Mouse (Mus musculus) spleen, adult 2 months (tissue): Measurements from ENCODE around the gene Pik3cg.

Experiments used
- CTCF ChIP-seq: fragments of 200-500 bp; IDR thresholded peaks from 2 replicates; pipeline ENCODE4 v1.5.1; 2011; ENCODE audit warnings: mild to moderate bottlenecking, inconsistent platforms; ENCODE audit not compliant: insufficient read depth, insufficient read length, insufficient replicate concordance; ENCODE audit errors: extremely low read depth
- POLR2A ChIP-seq: fragments of 200-500 bp; IDR thresholded peaks from 2 replicates; pipeline ENCODE4 v1.6.1; 2011; ENCODE audit warnings: low read depth, low read length, inconsistent platforms

DNA sequence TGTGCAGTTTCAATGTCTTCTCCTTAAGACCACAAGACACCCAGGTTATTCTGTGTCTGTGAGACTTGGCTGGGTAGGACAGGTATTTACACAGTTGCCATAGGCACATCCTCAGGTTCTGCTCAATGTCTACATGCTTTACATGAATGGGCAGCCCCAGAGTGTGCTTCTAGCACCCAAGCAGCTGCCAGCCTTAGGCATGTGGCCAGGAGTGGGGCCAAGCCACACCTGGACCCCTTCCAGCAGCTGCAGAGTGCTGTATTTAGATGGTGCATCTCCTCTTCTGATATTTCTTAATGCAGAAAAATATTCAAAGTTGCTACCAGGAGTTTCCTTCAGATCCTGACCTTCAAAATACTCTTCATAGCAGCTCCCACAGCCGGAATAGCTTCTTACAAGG is 11.9 kb upstream of the Pik3cg start:
- TF ChIP-seq CTCF (no peak), POLR2A (no peak)
